Mouse (Mus musculus) small intestine, adult 2 months (tissue): ENCODE results near the gene Arhgap35. TPM values are rescaled to one million over a fixed set of nuclear protein-coding genes. Genes with fewer than 3 reads are reported as not detected.
A peak's percentile ranks its signal among the peaks of the same experiment; 100 is the strongest.

Source experiments
- H3K27ac ChIP-seq: fragments of 200-500 bp; 2 replicates; pipeline ENCODE4 v1.5.1; 2012; ENCODE audit warnings: low read depth, low read length, control low read depth, inconsistent platforms; ENCODE audit not compliant: insufficient read depth
- H3K27me3 ChIP-seq: fragments of 200-500 bp; 2 replicates; pipeline ENCODE4 v1.6.1; 2012; ENCODE audit warnings: mild to moderate bottlenecking, moderate library complexity, low read length, inconsistent platforms; ENCODE audit not compliant: control insufficient read depth, insufficient read depth
- H3K36me3 ChIP-seq: fragments of 200-500 bp; 2 replicates; pipeline ENCODE4 v1.6.1; 2012; ENCODE audit warnings: mild to moderate bottlenecking, low read length, control low read depth, inconsistent platforms; ENCODE audit not compliant: control insufficient read depth, insufficient read depth
- H3K4me1 ChIP-seq: fragments of 200-500 bp; 2 replicates; pipeline ENCODE4 v1.6.1; 2012; ENCODE audit warnings: low read length, inconsistent platforms, mixed read lengths; ENCODE audit not compliant: control insufficient read depth, insufficient read depth, insufficient read length
- H3K4me3 ChIP-seq: fragments of 200-500 bp; 2 replicates; pipeline ENCODE4 v1.5.1; 2012; ENCODE audit warnings: low read depth, mild to moderate bottlenecking, control low read depth, inconsistent platforms, low read length, moderate library complexity
- CTCF ChIP-seq: fragments of 200-500 bp; IDR thresholded peaks from 2 replicates; pipeline ENCODE4 v1.5.1; 2012; ENCODE audit warnings: low read depth, mild to moderate bottlenecking, control low read depth, inconsistent platforms, low read length, moderate library complexity, mixed read lengths; ENCODE audit not compliant: insufficient replicate concordance, insufficient read length; ENCODE audit errors: extremely low read depth
- POLR2A ChIP-seq: fragments of 200-500 bp; IDR thresholded peaks from 2 replicates; pipeline ENCODE4 v1.6.1; 2012; ENCODE audit warnings: low read depth, mild to moderate bottlenecking, control low read depth, inconsistent platforms, low read length, moderate library complexity
- WGBS: fragments of 180-500 bp; shearing (Covaris S2); methylation state at CpG from one replicate; pipeline ENCODE4 v1.1.7; 2018; 5-methylcytosine and 5-hydroxymethylcytosine counted together
- polyA plus RNA-seq: library from polyadenylated mRNA; depleted of rRNA; stranded (reverse); fragments of >200 nt; gene quantifications from 2 replicates; pipeline ENCODE4 v1.2.3, GENCODE M21; 2012

The Arhgap35 gene
- polyA plus RNA-seq, 1 experiment = 11.6 TPM

DNA sequence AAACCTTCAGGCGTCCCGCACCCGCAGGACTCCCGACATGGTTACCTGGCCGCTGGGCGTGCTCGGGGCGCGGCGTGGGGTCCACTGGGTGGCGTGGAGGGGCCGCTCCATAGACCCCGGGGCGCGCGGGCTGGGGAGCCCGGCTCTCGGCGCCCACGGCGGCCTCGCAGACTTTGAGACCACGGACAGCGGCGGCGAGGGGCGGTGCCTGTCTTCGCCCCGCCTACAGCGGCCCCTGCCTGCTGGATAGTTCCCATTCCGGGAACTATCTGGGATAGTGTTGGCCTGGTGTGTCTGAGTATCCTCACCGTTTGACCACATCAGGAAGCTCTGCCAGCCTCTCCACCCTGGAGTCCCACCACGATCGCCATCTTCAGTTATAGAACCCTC lies 138.2 kb downstream of the Arhgap35 start:
- TF ChIP-seq POLR2A (no peak), CTCF (no peak)
- 4% methylated on average over 34 of the region's 34 CpGs for WGBS
- H3K4me3 ChIP-seq = peak overlapping the region; percentile 26
- no peaks in the 10 kb centered on the region for H3K36me3 ChIP-seq
- no peak overlapping the region for H3K27ac ChIP-seq
- H3K27me3 ChIP-seq = peaks cover 44% of the 10 kb centered on the region
- H3K4me1 ChIP-seq = peaks cover 4% of the 10 kb centered on the region; the same call in 1 of the 2 replicates

DNA sequence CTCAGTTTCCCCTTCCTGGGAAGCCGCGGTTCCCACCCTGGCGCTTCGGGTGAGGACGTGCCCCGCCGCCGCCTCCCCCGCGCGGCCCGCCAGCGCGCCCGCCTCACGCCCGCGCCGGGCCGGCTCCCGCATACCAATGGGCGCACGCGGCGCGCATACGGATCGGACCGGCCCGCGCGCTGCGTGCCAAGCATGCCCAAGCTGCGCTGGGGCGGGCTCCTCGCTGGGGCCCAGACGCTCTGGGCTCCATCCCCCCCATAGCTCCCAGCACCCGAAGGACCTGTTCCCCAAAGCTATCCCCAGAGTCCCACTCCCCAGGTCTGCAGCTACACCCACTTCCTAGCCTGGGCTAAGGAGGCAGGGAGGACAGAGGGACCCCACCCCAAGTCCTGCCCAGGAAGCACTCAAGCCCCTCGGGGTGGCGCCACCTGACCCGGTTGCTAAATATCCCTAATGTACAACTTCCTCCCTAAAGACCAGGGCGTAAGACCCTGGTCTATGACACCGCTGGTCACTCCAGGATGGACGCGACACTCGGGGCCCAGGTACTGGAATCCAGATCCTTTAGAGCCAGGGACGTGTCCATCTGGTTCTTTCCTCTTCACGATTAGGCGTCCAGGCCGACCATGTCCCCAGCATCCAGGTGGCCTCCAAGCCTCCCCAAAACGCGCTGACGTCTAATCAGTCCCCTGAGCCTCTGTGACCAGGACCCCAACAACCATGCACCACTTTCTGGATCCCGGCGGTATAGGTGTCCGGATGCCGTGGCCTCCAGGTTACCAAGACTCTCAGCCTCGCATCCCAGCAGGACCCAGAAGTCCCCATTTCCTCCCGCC lies 138.8 kb downstream of the Arhgap35 start:
- no peak overlapping the region for H3K27ac ChIP-seq
- H3K4me1 ChIP-seq = peaks cover 4% of the 10 kb centered on the region; the same call in 1 of the 2 replicates
- H3K27me3 ChIP-seq = peaks cover 44% of the 10 kb centered on the region
- no peaks in the 10 kb centered on the region for H3K36me3 ChIP-seq
- WGBS = 3% methylated on average over 57 of the region's 59 CpGs
- H3K4me3 ChIP-seq = peak overlapping the region; percentile 26
- no peak for TF ChIP-seq CTCF
- TF ChIP-seq POLR2A = no peak

- Histone ChIP-seq H3K4me3 (no peak overlapping the region), H3K36me3 (no peaks in the 10 kb centered on the region), H3K27me3 (peaks cover 44% of the 10 kb centered on the region), H3K27ac (no peak overlapping the region), H3K4me1 (peaks cover 4% of the 10 kb centered on the region; the same call in 1 of the 2 replicates)
- 6% methylated on average over 23 of the region's 23 CpGs for WGBS
- TF ChIP-seq POLR2A (no peak), CTCF (no peak)
These were observed 139.5 kb downstream of the Arhgap35 start for GRCm38 (mm10) chr7:16475321-16475720.

- H3K27me3 ChIP-seq = peaks cover 44% of the 10 kb centered on the region
- H3K4me3 ChIP-seq = peak overlapping the region; percentile 38
- no peaks in the 10 kb centered on the region for H3K36me3 ChIP-seq
- WGBS = 6% methylated on average over 33 of the region's 33 CpGs
- H3K27ac ChIP-seq = no peak overlapping the region
- H3K4me1 ChIP-seq = peaks cover 5% of the 10 kb centered on the region
- no peak for TF ChIP-seq POLR2A
- no peak for TF ChIP-seq CTCF
These were observed 140.3 kb downstream of the Arhgap35 start for GRCm38 (mm10) chr7:16474445-16474844.

- Histone ChIP-seq H3K27me3 (peaks cover 44% of the 10 kb centered on the region), H3K36me3 (no peaks in the 10 kb centered on the region), H3K27ac (no peak overlapping the region), H3K4me1 (peaks cover 7% of the 10 kb centered on the region), H3K4me3 (no peak overlapping the region)
- TF ChIP-seq CTCF (no peak), POLR2A (no peak)
- 44% methylated on average over 8 of the region's 8 CpGs for WGBS
These were observed 140.9 kb downstream of the Arhgap35 start for GRCm38 (mm10) chr7:16473847-16474246.

GRCm38 (mm10) chr7:16472116-16472709 lies 142.6 kb downstream of the Arhgap35 start:
- Histone ChIP-seq H3K27ac (no peak overlapping the region), H3K4me3 (no peak overlapping the region), H3K36me3 (no peaks in the 10 kb centered on the region), H3K27me3 (peaks cover 44% of the 10 kb centered on the region), H3K4me1 (peaks cover 7% of the 10 kb centered on the region)
- TF ChIP-seq POLR2A (no peak), CTCF (no peak)
- WGBS = 27% methylated on average over 17 of the region's 17 CpGs

DNA sequence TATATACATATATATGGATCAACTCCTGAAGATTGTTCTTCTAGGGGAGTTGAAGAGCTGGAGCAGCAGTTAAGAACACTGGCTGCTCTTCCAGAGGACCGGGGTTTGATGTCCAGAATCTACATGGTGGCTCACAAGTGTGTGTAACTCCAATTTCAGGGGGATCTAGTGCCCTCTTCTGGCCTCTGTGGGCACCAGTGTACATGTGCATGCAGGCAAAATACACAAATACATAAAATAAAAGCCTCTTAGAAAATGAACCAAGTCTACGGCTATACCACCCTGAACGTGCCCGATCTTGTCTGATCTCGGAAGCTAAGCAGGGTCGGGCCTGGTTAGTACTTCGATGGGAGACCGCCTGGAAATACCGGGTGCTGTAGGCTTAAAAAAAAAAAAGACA lies 143.2 kb downstream of the Arhgap35 start:
- no peak overlapping the region for H3K4me3 ChIP-seq
- WGBS = 54% methylated on average over 9 of the region's 9 CpGs
- H3K27ac ChIP-seq = no peak overlapping the region
- H3K4me1 ChIP-seq = peaks cover 7% of the 10 kb centered on the region
- TF ChIP-seq POLR2A = no peak
- peak; percentile 27; the same call in 1 of the 2 replicates for TF ChIP-seq CTCF
- peaks cover 41% of the 10 kb centered on the region for H3K27me3 ChIP-seq
- no peaks in the 10 kb centered on the region for H3K36me3 ChIP-seq
